In genomic region chr11:99113111-99113510, GRCm38 (mm10) we compare ENCODE assay signal across 11 mouse cellular contexts. TPM values are rescaled to one million over a fixed set of nuclear protein-coding genes. Genes with fewer than 3 reads are reported as not detected.
DNase-seq lines count a peak whose midpoint lies in the region; ATAC-seq lines count a peak whose summit lies in the region.
"Had no signal": no experiment of that assay in that cellular context is flagged by ENCODE, and none has a peak within 500 bp of the region (broad histone marks: within the 10 kb centered on the region; RNA-seq: fewer than 3 reads in every experiment).

No protein-coding gene starts in this region.

- peak overlapping the region; percentile 80 for H3K27ac ChIP-seq in hindbrain, embryonic 10.5 days
- H3K27ac ChIP-seq in hindbrain, embryonic 13.5 days: no peak overlapping the region; the same call in 1 of the 2 replicates
- H3K27ac ChIP-seq in midbrain, embryonic 14.5 days (replicated peaks; ENCODE audit: low read depth, low read length): peak overlapping the region; percentile 61

- no peaks in the 10 kb centered on the region for H3K9me3 ChIP-seq in hindbrain, embryonic 10.5 days
- no peaks in the 10 kb centered on the region for H3K9me3 ChIP-seq in hindbrain, embryonic 13.5 days
- H3K9me3 ChIP-seq in midbrain, embryonic 14.5 days (ENCODE audit: control insufficient read depth, low read length): no peaks in the 10 kb centered on the region

- 2% methylated on average over 3 of the region's 3 CpGs for WGBS in hindbrain, embryonic 10.5 days
- 4% methylated on average over 3 of the region's 3 CpGs for WGBS in hindbrain, embryonic 13.5 days
- WGBS in midbrain, embryonic 14.5 days: 0% methylated on average over 3 of the region's 3 CpGs

- no peak overlapping the region for H3K9ac ChIP-seq in hindbrain, embryonic 13.5 days
- H3K9ac ChIP-seq in midbrain, embryonic 14.5 days (replicated peaks; ENCODE audit: low read length): no peak overlapping the region

- no peak overlapping the region for H3K4me2 ChIP-seq in hindbrain, embryonic 13.5 days
- no peak overlapping the region for H3K4me2 ChIP-seq in midbrain, embryonic 14.5 days (ENCODE audit: low read length)

- peaks cover 27% of the 10 kb centered on the region for H3K4me1 ChIP-seq in hindbrain, embryonic 10.5 days (replicated peaks)
- peaks cover 10% of the 10 kb centered on the region; the same call in 1 of the 2 replicates for H3K4me1 ChIP-seq in hindbrain, embryonic 13.5 days (replicated peaks)
- H3K4me1 ChIP-seq in midbrain, embryonic 14.5 days (ENCODE audit: control insufficient read depth, insufficient read depth, low read length): peaks cover 4% of the 10 kb centered on the region; the same call in 1 of the 2 replicates

- DNase-seq in hindbrain, embryonic 10.5 days (ENCODE audit: low spot score): peak; percentile 53
- DNase-seq in brain, adult 2 months (ENCODE audit: low read depth, low spot score): peak; percentile 24
- DNase-seq in forelimb bud, embryonic 11.5 days (ENCODE audit: low read depth, low spot score): peak; percentile 72
- DNase-seq in midbrain, embryonic 14.5 days: peak; percentile 62
- DNase-seq in layer of hippocampus, adult 9-11 months: no peak
- DNase-seq in ovary, adult 18-20 months (ENCODE audit: low spot score): no peak
- DNase-seq: adrenal gland, adult 2 months; cerebellum, postnatal 36 days had no signal

- ATAC-seq in hindbrain, embryonic 13.5 days (ENCODE audit: low FRiP score): no peak
- ATAC-seq in midbrain, embryonic 14.5 days (ENCODE audit: low FRiP score, low TSS enrichment): no peak
- ATAC-seq in megakaryocyte-erythroid progenitor cell, adult 5-6 weeks (replicated peaks; ENCODE audit: low FRiP score, low TSS enrichment, poor library complexity, severe bottlenecking): no peak

- no peaks in the 10 kb centered on the region for H3K36me3 ChIP-seq in hindbrain, embryonic 10.5 days
- H3K36me3 ChIP-seq in hindbrain, embryonic 13.5 days: no peaks in the 10 kb centered on the region
- no peaks in the 10 kb centered on the region for H3K36me3 ChIP-seq in midbrain, embryonic 14.5 days (ENCODE audit: control insufficient read depth, insufficient read depth, low read length)

- no peak overlapping the region for H3K4me3 ChIP-seq in hindbrain, embryonic 10.5 days
- no peak overlapping the region for H3K4me3 ChIP-seq in hindbrain, embryonic 13.5 days
- H3K4me3 ChIP-seq in midbrain, embryonic 14.5 days (replicated peaks; ENCODE audit: low read depth, low read length): no peak overlapping the region

- no peaks in the 10 kb centered on the region for H3K27me3 ChIP-seq in hindbrain, embryonic 10.5 days (ENCODE audit: insufficient read depth, poor library complexity, severe bottlenecking)
- H3K27me3 ChIP-seq in hindbrain, embryonic 13.5 days: no peaks in the 10 kb centered on the region
- no peaks in the 10 kb centered on the region for H3K27me3 ChIP-seq in midbrain, embryonic 14.5 days (ENCODE audit: control insufficient read depth, insufficient read depth, low read length)

RNA-seq across cellular contexts. Expression of gene Tns4, which starts 24.0 kb away (rescaled TPM):
- 0.67 and 1.0 TPM in 2 replicates for polyA plus RNA-seq in hindbrain, embryonic 10.5 days (2016; fragmentation: Nextera tagmentation; extraction: Ambion mirVana)
- polyA plus RNA-seq in hindbrain, embryonic 13.5 days (2015; fragmentation: Nextera tagmentation; extraction: Ambion mirVana): 0.17 and 0.19 TPM in 2 replicates
- 0.22 TPM in 1 of 2 replicates, not detected in the other for polyA plus RNA-seq in midbrain, embryonic 14.5 days (2014; fragmentation: Nextera tagmentation; extraction: Ambion mirVana)
- not detected in 2 replicates for total RNA-seq in megakaryocyte-erythroid progenitor cell, adult 5-6 weeks (2014; fragmentation: Nextera tagmentation)
- not detected in 2 replicates for total RNA-seq in megakaryocyte-erythroid progenitor cell, adult 5-6 weeks (2017)
- total RNA-seq: layer of hippocampus, postnatal 25 days had no signal

RNA-seq across cellular contexts. Expression of gene Ccr7, which starts 41.8 kb away (rescaled TPM):
- 0.21 and 0.25 TPM in 2 replicates for polyA plus RNA-seq in hindbrain, embryonic 10.5 days (2016; fragmentation: Nextera tagmentation; extraction: Ambion mirVana)
- not detected in 2 replicates for polyA plus RNA-seq in hindbrain, embryonic 13.5 days (2015; fragmentation: Nextera tagmentation; extraction: Ambion mirVana)
- polyA plus RNA-seq in midbrain, embryonic 14.5 days (2014; fragmentation: Nextera tagmentation; extraction: Ambion mirVana): 0.45 TPM in 1 of 2 replicates, not detected in the other
- 0.47 TPM in 1 of 2 replicates, not detected in the other for total RNA-seq in megakaryocyte-erythroid progenitor cell, adult 5-6 weeks (2014; fragmentation: Nextera tagmentation)
- not detected in 2 replicates for total RNA-seq in megakaryocyte-erythroid progenitor cell, adult 5-6 weeks (2017)
- total RNA-seq: layer of hippocampus, postnatal 25 days had no signal

Comparison
In these comparisons a context has a peak if more than half of its experiments do, and no peak if none do; other contexts are left out.
1. DNase-seq: peak in hindbrain, embryonic 10.5 days (single experiment), brain, adult 2 months (single experiment), forelimb bud, embryonic 11.5 days (single experiment) and midbrain, embryonic 14.5 days (single experiment); none in layer of hippocampus, adult 9-11 months (single experiment) and ovary, adult 18-20 months (single experiment).